Mouse (Mus musculus) heart, adult 8-10 months (tissue): ENCODE measurements around the gene 4930455H04Rik. TPM values are rescaled to one million over a fixed set of nuclear protein-coding genes. Genes with fewer than 3 reads are reported as not detected.

Experiments
- DNase-seq: peaks from one replicate; pipeline ENCODE4 v3.0.0; 2022; ENCODE audit warnings: low spot score
- total RNA-seq, 4 experiments: library from RNA; stranded (reverse); gene quantifications; 2 replicates each; pipeline ENCODE4 v1.2.4; 2022

The 4930455H04Rik gene
- total RNA-seq = not detected

DNA sequence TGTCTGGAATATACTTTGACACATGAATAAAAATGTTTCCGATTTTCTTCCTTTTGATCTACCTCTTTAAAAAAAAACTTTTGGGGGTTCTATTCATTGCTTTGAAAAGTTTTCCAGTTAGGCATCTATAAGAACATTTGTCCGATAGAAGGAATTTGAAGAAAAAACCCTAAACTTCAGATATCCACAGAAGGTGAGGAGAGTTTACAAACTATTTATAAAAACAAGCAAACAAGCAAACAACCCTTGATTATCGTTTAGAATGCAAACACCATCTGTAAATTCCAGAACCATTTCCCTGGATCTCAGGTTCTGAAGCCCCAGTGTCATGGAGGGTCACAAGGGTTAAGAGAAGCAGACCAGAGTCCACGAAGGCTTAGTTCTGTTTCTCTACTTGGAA, at the start of gene 4930455H04Rik:
4930455H04Rik (plus strand) TSS at position 301 of the 400 bp plus-strand sequence.
- DNase-seq = no peak

DNA sequence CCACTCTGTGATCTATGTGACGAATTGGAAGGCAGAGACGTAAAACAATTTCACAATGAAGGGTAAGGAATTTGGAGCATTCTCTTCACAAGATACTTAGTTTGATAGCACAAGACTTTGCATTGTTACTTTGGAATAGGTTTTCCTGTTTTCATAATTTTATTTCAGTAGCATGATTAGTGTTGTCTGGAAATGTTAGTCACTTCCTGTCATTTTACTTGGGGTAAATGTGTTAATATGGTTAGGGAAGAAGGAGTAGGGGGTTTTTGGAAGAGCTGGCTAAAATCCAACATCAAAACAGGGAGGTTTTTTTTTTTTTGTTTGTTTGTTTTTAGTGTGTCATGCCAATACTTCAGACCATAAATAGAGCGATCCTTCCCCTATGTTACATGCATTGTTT, 46.5 kb upstream of the 4930455H04Rik start:
- DNase-seq = peak; percentile 48

DNA sequence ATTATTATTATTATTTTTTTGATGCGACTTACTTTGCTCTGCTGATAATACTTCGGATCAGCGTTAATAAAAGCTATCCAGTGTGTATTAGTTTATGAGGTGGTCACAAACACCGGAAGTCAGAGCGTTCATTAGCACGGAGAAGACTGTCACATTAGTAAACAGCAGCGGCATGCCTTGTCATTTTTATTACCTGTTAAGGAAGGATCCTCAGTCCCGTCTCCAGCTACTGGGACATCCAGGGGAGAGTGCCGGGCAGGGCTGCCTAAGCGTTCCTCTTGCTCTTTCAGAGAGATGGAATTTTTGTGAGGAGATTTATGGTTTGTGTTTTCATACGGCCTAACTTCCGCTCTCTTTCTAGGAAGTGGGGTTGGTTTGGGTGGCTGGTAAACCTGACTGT, 45.0 kb upstream of the 4930455H04Rik start:
- no peak for DNase-seq

DNA sequence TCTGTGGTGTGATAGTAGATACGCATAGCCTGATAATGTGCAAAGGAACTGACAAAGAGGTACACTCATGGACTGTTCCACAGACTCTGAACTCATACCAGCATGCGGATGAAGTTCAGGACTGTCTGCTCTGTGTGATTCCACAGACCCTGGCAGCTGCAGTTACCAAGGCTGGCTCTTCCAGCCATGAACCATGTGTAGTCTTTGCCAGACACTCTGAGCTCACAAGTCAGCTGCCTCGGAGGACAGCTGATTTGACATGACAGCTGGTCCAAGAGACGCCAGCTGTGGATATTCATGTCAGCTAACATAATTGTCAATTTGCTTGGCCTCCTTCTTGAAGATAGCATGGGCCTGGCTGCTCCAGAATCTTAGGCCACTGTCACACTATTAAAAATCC, 39.1 kb upstream of the 4930455H04Rik start:
- peak; percentile 32 for DNase-seq

DNA sequence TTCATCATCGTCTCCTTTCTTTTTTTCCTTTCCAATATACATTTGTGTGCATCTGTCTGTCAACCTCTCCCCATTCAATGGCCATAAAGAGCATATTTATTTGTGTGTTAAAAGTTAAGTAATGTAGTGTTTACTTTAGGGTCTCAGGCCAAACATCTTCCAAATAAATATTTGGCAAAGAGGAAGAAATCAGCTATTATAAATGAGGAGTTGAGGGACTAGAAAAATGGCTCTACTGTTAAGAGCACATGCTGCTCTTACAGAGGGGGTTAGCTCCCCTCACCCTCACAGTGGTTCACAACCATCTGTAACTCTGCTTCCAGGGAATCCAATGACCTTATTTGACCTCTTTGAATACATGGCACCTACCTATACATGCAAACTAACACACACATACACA, 34.9 kb upstream of the 4930455H04Rik start:
- no peak for DNase-seq

DNA sequence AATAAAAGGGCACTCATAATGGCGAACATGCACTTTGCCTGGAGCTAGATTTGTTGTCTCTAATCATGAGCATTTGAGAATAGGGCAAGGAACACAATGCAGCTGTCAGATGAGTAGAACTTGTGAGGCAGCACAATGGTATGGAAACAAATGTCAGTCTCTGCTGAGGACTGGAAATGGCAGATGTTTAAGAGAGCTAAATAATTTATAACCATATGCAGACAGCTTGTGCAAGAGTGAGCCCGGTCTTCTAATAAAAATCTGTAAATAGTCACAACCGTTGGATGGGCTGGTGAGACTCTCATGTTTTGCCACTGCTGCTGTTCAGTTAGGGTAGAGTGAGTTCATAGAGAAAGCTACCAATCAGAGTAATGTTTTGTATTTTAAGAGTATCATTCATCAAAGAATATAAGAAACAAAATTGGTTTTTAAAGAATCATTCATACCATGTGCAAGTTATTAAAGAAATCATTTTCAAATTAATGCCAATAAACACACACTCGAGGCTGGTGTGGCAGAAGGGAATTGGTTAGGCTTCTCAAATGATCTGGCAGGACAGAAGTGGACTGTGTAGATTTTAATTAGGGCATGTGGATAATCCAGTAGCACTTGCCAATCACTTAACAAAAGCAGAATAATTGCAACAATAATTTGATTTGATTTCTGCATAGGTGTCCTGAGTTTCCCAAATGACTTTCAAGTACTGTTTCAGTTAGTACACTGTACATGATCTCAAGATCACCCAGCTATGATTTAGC, 31.0 kb upstream of the 4930455H04Rik start:
- no peak for DNase-seq

DNA sequence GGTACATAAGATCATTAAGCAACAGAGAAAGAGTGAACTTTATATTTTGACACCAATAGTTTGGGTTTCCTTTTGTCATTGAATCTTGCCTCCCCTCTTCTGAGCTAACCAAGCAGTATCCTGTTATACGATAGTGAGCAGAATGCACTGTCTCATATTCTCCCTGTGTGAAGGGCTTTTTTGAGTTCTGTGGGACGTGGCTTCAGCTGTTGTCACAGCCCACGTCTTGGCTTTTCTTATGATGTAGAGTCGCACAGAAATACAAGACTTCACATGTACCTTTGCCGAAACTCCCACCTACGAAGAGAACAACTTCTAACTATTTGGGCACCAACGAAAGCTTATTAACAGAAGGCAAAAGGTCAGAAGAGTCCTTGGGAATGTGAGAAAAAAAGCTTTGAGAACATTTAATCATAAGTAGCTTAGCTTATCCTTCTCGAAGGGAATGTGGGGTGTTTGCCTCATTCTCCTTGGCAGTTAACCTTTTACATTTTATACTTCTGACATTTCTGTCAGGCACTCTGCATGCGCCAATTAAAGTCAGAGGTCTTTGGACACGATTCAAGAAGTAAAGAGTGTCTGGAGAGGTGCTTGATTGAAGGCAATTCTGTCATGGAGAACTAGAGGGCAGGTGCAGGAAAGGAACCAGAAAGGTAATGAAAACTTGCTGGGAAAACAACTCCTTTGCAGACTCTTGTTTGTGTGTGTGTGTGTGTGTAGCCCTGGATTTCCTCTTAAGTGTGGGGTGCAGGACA, 27.1 kb upstream of the 4930455H04Rik start:
- DNase-seq = no peak

DNA sequence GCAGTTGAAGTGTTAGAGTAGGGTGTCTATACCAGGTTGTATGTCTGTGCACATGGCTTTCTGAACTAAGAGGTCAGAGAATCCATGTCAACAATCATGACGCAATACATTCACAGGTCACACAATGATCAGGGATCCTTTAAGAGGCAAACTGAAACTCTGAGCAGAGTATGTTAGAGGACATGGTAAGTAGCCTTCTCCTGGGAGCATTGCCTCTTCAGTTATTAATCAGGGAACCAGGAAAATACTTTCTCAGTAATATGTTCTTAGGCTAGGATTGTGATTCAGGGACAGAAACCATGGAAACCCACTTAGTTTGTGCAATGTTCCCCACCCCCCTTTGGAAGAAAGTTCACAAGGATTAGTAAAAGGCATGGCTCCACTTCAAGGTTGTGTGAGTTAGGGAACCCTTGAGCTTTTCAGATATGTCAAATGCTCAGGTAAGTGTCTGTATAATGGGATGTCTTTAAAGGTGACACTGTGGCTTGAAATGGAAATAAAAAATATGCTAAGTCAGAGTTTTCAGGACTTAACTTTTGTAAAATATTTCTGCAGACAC, 26.4 kb upstream of the 4930455H04Rik start:
- DNase-seq = no peak

DNA sequence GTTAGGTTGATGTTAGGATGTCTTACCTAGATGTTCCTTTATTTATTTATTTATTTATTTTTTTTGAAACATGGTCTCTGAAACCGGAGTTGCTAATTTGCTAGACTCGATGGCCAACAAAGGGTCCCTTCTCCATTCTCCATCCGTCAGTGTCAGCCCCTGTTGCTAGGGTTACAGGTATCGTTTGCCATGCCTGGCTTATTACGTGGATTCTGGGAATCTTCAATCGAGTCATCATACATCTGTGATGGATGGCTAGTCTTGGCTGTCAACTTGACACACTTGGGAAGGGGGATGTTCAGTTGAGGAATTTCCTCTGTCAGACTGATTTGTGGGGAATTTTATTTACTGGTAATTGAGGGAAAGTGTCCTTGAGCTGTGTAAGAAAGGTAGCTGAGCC, 25.3 kb upstream of the 4930455H04Rik start:
- no peak for DNase-seq

DNA sequence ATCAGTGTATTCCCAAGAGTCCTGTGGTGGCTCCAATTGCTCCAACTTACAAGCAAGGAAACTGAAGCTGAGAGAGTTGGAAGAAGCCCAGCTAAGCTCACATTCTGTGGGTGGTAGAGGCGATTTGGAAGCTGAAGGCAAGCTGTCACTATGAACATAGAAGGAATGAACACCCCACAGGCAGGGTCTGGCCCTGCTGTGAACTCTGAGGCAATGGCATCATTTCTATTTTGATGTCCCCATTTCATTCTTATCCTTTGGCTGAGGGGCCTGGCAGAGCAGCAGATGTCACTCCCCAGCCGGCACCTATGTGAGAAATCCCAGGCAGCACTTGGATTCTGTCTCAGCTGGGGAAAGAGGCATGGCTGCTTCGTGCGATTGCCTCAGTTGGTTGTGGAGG, 24.6 kb upstream of the 4930455H04Rik start:
- no peak for DNase-seq

DNA sequence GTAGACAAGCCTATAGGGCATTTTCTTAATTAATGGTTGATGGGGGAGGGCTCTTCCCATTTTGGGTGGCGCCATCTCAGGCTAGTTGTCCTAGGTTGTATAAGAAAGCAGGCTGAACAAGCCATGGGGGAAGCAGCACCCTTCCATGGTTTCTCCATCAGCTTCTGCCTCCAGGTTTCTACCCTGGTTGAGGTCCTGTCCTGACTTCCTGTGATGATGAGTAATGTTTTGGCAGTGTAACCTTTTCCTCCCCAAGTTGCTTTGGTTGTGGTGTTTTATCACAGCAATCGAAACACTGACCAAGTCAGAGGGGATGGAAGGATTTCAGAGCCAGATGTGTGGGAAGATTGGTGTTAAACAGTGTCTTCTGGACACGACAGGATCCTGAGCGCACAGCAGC, 21.6 kb upstream of the 4930455H04Rik start:
- DNase-seq = no peak

DNA sequence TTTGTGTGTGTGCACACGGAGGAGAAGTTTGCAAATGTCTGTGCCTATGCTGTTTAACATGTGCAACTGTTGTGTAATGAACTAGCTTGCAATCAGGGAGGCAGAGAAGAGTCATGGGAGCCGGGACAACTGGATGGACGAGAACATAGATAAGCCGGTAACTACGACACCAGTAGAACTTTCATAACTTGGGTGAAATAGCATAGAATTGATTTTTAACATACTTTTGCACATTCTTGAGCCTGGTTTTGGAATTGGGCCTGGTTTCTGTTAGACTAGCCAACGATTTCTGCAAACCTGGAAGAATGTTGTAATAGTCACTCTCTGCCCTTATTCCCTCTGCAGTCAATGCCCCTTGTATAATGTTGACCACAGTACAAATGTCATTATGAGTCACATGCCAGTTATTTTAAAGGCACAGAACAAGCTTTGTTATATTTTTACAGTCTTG, 17.4 kb upstream of the 4930455H04Rik start:
- DNase-seq = no peak

DNA sequence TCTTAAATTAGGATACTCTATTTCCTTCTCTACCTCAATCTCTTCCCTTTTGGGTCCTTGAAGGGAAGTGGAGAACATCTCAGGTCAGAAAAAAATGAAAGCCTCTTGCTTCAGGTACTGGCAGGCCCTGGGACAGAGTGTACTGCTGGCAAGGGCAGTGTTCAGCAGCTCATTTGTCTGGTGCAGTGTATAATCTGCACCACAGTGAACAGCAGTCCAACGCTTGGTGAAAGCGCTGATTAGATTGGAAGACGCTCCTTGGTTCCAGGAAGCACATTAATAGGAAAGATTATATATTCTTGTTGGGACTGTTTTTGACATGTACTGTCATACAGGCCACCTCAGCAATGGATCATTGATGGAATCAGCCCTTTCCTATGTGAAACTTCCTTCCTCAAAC, 16.6 kb upstream of the 4930455H04Rik start:
- no peak for DNase-seq

DNA sequence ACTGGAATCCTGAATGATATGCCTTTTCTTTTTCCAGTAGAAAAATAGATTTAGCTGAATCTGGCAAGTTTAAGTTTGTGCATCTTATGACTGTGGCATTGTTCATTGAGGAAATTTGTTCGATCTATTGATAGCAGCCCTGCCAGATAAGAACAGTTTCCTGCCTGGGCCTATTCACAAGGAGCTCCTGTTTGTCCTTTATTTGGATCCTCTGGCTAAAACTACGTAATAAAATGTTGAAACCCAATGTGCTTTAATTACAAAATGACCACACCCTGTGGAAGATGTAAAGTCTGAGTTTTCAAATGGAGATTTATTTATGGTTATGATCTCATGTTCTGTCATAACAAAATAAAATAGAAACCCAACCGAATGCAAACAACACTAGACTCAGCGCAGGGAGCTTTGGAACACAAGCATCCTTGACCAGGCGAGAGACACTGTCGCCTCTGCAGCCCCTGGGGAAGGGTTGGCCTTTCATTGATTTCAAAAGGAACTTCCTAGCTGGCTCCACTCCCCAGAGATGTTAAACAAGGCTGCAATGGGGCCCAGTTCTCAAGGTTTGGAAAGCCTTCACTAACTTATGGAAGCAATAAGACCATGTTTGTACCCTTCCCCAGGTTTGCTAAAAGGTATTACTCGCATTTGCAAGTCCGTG, 15.7 kb upstream of the 4930455H04Rik start:
- DNase-seq = no peak

DNA sequence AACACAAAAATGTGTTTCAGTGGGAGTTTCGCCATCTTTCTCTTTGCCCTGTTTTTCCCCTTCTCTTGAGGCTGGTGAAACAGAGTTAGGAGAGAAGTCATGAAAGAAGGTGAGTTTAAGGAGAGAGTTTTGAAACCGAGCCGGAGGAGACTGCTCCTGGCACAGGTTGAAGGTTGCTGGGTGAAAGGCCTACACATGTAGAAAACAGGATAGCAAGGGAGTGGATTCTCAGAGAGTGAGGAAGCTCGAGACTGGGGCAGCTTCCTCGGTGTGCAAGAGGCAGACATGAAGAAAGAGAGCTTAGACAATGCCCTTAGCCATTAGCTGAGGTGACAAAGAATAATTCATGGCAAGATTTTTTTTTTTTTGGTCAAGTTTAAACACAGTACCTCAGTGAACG, 14.7 kb upstream of the 4930455H04Rik start:
- DNase-seq = no peak

DNA sequence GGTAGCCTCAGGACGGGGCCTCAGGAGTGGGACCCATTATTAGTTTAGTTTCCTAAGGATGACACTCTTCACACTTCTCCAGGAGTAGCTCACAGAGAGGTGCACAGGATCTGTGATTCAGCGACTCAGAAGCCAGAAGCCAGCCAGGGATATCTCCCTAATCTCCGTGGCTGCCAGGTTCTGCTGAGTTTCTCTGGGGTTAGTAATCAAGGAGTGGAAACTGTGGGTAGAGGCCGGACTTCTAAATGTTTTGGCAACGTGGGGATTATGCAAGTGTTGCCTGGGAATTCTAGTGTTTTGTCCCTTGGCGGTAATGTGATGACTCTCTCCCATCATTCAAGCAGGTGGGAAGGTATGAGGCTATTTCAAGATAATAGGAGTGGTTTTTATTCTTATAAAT, 13.0 kb upstream of the 4930455H04Rik start:
- no peak for DNase-seq

DNA sequence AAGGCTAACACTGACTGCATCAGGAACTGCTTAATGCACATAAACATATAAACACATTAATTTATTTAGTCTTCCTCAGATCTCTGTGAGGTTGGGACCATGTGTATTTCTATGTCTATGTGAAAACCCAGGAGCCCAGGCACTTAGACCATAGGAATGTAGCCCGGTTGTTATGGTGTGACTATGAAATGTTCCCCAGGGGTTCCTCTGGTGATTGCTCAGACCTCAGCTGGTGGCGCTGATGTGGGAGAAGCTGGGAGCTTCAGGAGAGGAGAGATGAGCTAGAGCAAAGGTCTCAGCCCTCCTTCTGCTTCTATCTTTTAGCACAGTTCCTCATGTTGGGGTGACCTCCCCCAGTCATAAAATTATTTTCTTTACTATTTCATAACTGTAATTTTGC, 7.7 kb upstream of the 4930455H04Rik start:
- no peak for DNase-seq

DNA sequence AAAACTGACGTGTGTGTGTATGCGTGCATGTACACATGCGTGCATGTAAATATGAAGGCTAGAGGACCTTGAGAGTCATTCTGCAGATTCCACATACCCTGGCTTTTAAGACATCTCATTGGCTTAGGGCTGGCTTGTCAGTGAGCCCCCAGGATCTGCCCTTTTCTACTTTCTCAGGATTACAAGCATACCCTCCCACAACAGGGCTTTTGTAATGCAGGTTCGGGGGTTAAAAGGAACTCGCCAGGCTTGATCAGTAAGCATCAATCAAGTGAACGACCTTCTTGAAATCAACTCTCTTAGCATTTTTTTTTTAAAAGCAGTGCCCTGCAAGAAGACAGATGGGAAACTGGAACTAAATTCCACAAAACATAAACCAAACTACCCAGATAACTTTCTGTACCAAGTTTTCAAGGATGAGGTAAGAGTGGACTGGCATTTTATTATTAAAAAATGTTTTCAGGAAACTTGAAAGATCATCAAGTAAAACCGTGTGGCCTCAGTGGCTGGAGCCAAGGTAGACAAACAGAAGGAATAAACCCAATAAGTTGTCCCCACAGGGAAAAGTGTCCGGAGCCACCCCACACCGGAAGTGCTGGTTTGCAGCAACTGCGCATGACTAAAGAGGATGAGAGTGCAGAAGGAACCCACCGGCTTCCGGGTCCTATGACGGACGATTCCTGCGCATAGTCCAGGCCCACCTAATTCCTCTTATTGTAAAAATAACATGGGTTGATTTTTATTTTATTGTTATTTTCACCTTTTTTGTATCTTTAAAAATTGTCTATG, 6.5 kb upstream of the 4930455H04Rik start:
- no peak for DNase-seq

DNA sequence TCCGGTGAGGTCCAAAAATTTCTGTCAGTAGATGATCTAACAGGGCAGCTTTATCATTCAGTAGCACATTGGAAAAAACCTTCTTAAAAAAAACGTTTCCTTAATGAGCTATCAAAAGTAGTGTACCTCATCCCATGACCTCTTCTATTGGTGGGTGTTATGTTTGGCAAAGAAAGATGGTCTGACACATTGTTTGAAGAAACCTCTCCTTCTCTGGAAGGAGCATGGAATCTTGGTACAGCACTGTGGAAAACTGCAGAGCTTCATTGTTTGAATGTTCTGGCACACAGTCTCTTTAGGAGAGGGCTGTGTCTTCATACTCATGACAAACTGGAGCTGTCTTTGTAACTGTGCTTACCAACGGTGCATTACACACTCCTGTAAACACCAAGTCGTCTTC, 4.9 kb upstream of the 4930455H04Rik start:
- no peak for DNase-seq

DNA sequence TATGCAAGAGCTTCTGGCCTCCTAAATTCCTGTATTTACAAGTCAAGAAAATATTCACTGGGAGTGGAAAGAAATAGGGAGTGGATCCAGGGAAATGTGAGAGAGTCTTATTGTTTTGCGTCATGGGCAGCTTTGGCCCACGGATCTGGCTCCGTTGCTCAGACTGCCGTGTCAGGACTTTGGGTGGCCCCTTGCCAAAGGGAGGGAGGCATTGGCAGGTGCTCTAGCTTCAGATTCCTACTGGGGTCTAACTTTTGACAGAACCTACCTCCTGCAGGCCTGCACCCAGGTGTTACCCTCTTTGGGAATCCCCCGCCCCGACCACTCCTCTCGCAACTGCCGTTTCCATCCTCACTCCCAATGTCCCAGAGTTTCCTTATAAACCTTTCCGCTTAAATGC, 3.6 kb upstream of the 4930455H04Rik start:
- peak; percentile 81 for DNase-seq

DNA sequence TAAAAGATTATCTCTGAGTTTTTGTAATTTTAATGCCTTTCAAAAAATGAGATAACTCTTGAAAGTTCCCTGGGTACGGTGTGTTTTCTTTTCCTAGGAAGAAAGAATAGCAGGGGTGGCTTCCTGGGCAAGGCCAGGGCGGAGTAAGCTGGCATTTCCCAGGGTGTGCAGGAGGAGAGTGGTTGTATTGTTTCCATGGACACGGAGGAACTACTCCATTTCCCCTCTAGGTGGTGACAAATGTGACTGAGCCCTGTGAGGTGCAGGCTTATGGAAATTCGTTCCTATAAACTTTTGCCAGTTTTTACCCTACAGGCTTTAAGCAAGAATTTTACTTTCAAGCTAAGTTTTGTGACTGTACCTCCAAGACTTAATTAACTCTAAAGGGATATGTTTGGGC, 1.8 kb upstream of the 4930455H04Rik start:
- peak; percentile 83 for DNase-seq
